ENCODE assay signal across 26 mouse cellular contexts in genomic region chr16:35097870-35098530, GRCm38 (mm10). TPM values are rescaled to one million over a fixed set of nuclear protein-coding genes. Genes with fewer than 3 reads are reported as not detected.
"Had no signal": no experiment of that assay in that cellular context is flagged by ENCODE, and none has a peak within 500 bp of the region (broad histone marks: within the 10 kb centered on the region; RNA-seq: fewer than 3 reads in every experiment).

No protein-coding gene starts in this region.

- H3K4me2 ChIP-seq: heart, embryonic 12.5 days; hindbrain, embryonic 12.5 days; hindbrain, embryonic 14.5 days; intestine, embryonic 15.5 days; limb, embryonic 13.5 days had no signal

- H3K36me3 ChIP-seq: intestine, embryonic 15.5 days had no signal

- H3K9ac ChIP-seq: heart, embryonic 12.5 days; hindbrain, embryonic 12.5 days; hindbrain, embryonic 14.5 days; intestine, embryonic 15.5 days; limb, embryonic 13.5 days had no signal

- H3K4me3 ChIP-seq: gastrocnemius, adult 2 months; heart, embryonic 10.5 days; heart, embryonic 12.5 days; hindbrain, embryonic 10.5 days; hindbrain, embryonic 12.5 days; intestine, embryonic 15.5 days; layer of hippocampus, adult 2 months; left cerebral cortex, adult 2 months; limb, embryonic 13.5 days had no signal

- H3K4me1 ChIP-seq: hindbrain, embryonic 10.5 days; hindbrain, embryonic 12.5 days; intestine, embryonic 15.5 days had no signal

- H3K27me3 ChIP-seq: heart, embryonic 12.5 days; hindbrain, embryonic 12.5 days; intestine, embryonic 15.5 days; limb, embryonic 13.5 days had no signal

- ATAC-seq: forebrain, embryonic 16.5 days; hindbrain, embryonic 16.5 days; inflammation-experienced regulatory T-cells, adult 6 months; intestine, embryonic 15.5 days; intestine, postnatal 0 days had no signal

- H3K9me3 ChIP-seq: heart, embryonic 10.5 days; heart, embryonic 12.5 days; hindbrain, embryonic 10.5 days; hindbrain, embryonic 12.5 days; intestine, embryonic 15.5 days; limb, embryonic 13.5 days had no signal

- DNase-seq: gastrocnemius, adult 2 months; gastrocnemius, postnatal 10 days; gastrocnemius, postnatal 25 days; heart, adult 18-20 months; heart, postnatal 10 days; heart, postnatal 4 days; kidney, adult 18-20 months; kidney, adult 8-10 months; kidney, postnatal 10 days; kidney, postnatal 25 days; kidney, postnatal 4 days; left cerebral cortex, postnatal 4 days had no signal

- H3K27ac ChIP-seq: gastrocnemius, adult 2 months; heart, embryonic 10.5 days; hindbrain, embryonic 10.5 days; hindbrain, embryonic 12.5 days; hindbrain, embryonic 14.5 days; intestine, embryonic 15.5 days; layer of hippocampus, adult 2 months; left cerebral cortex, adult 2 months; limb, embryonic 13.5 days had no signal

RNA-seq across cellular contexts. Expression of gene Adcy5, which starts 56.7 kb away (rescaled TPM):
- total RNA-seq: granulocyte monocyte progenitor cell, adult 5-6 weeks had no signal
